Mouse (Mus musculus): Measurements from ENCODE around the gene Ints6. TPM values are rescaled to one million over a fixed set of nuclear protein-coding genes. Genes with fewer than 3 reads are reported as not detected.

Ints6 gene
- polyA plus RNA-seq, 1 experiment = 20.1 TPM

- H3K4me1 ChIP-seq (ENCODE audit: control insufficient read depth, insufficient read depth, low read length) = peaks cover 15% of the 10 kb centered on the region
- TF ChIP-seq CTCF (IDR thresholded peaks at IDR 0.05; ENCODE audit: low read depth, low read length) = no peak
- no peak for TF ChIP-seq POLR2A (IDR thresholded peaks at IDR 0.05; ENCODE audit: borderline replicate concordance, low read depth, low read length)
- no peak overlapping the region for H3K4me3 ChIP-seq (ENCODE audit: insufficient read depth, low read length)
- H3K27ac ChIP-seq (ENCODE audit: insufficient read depth, low read depth, low read length) = no peak overlapping the region
Measured at GRCm38 (mm10) chr14:62780520-62781316, 19.7 kb upstream of the Ints6 start.

- no peak overlapping the region for H3K4me3 ChIP-seq (ENCODE audit: insufficient read depth, low read length)
- peak overlapping the region; percentile 28 for H3K27ac ChIP-seq (ENCODE audit: insufficient read depth, low read depth, low read length)
- peaks cover 28% of the 10 kb centered on the region for H3K4me1 ChIP-seq (ENCODE audit: control insufficient read depth, insufficient read depth, low read length)
- no peak for TF ChIP-seq CTCF (IDR thresholded peaks at IDR 0.05; ENCODE audit: low read depth, low read length)
- TF ChIP-seq POLR2A (IDR thresholded peaks at IDR 0.05; ENCODE audit: borderline replicate concordance, low read depth, low read length) = no peak
Measured at GRCm38 (mm10) chr14:62778095-62778494, 17.1 kb upstream of the Ints6 start.

GRCm38 (mm10) chr14:62775034-62775433 is 14.1 kb upstream of the Ints6 start:
- no peak overlapping the region for H3K27ac ChIP-seq (ENCODE audit: insufficient read depth, low read depth, low read length)
- TF ChIP-seq POLR2A (IDR thresholded peaks at IDR 0.05; ENCODE audit: borderline replicate concordance, low read depth, low read length) (no peak), CTCF (IDR thresholded peaks at IDR 0.05; ENCODE audit: low read depth, low read length) (no peak)
- no peak overlapping the region for H3K4me3 ChIP-seq (ENCODE audit: insufficient read depth, low read length)
- H3K4me1 ChIP-seq (ENCODE audit: control insufficient read depth, insufficient read depth, low read length) = peaks cover 28% of the 10 kb centered on the region

- TF ChIP-seq CTCF (IDR thresholded peaks at IDR 0.05; ENCODE audit: low read depth, low read length) = no peak
- TF ChIP-seq POLR2A (IDR thresholded peaks at IDR 0.05; ENCODE audit: borderline replicate concordance, low read depth, low read length) = no peak
- peaks cover 28% of the 10 kb centered on the region for H3K4me1 ChIP-seq (ENCODE audit: control insufficient read depth, insufficient read depth, low read length)
- H3K27ac ChIP-seq (ENCODE audit: insufficient read depth, low read depth, low read length) = no peak overlapping the region
- no peak overlapping the region for H3K4me3 ChIP-seq (ENCODE audit: insufficient read depth, low read length)
Measured at GRCm38 (mm10) chr14:62774246-62774645, 13.3 kb upstream of the Ints6 start.

- H3K27ac ChIP-seq (ENCODE audit: insufficient read depth, low read depth, low read length) = no peak overlapping the region
- H3K4me3 ChIP-seq (ENCODE audit: insufficient read depth, low read length) = no peak overlapping the region
- peaks cover 23% of the 10 kb centered on the region for H3K4me1 ChIP-seq (ENCODE audit: control insufficient read depth, insufficient read depth, low read length)
- TF ChIP-seq CTCF (IDR thresholded peaks at IDR 0.05; ENCODE audit: low read depth, low read length) = no peak
- no peak for TF ChIP-seq POLR2A (IDR thresholded peaks at IDR 0.05; ENCODE audit: borderline replicate concordance, low read depth, low read length)
Measured at GRCm38 (mm10) chr14:62773766-62774165, 12.8 kb upstream of the Ints6 start.

- H3K27ac ChIP-seq (ENCODE audit: insufficient read depth, low read depth, low read length) = no peak overlapping the region
- TF ChIP-seq POLR2A (IDR thresholded peaks at IDR 0.05; ENCODE audit: borderline replicate concordance, low read depth, low read length) = no peak
- TF ChIP-seq CTCF (IDR thresholded peaks at IDR 0.05; ENCODE audit: low read depth, low read length) = no peak
- H3K4me1 ChIP-seq (ENCODE audit: control insufficient read depth, insufficient read depth, low read length) = peaks cover 11% of the 10 kb centered on the region
- no peak overlapping the region for H3K4me3 ChIP-seq (ENCODE audit: insufficient read depth, low read length)
Measured at GRCm38 (mm10) chr14:62765398-62765797, 4.4 kb upstream of the Ints6 start.

GRCm38 (mm10) chr14:62764371-62764770 is 3.4 kb upstream of the Ints6 start:
- Histone ChIP-seq H3K4me1 (ENCODE audit: control insufficient read depth, insufficient read depth, low read length) (peaks cover 11% of the 10 kb centered on the region), H3K27ac (ENCODE audit: insufficient read depth, low read depth, low read length) (no peak overlapping the region), H3K4me3 (ENCODE audit: insufficient read depth, low read length) (no peak overlapping the region)
- TF ChIP-seq CTCF (IDR thresholded peaks at IDR 0.05; ENCODE audit: low read depth, low read length) (no peak), POLR2A (IDR thresholded peaks at IDR 0.05; ENCODE audit: borderline replicate concordance, low read depth, low read length) (no peak)

- peak overlapping the region; percentile 61 for H3K4me3 ChIP-seq (ENCODE audit: insufficient read depth, low read length)
- TF ChIP-seq CTCF (IDR thresholded peaks at IDR 0.05; ENCODE audit: low read depth, low read length) (no peak), POLR2A (IDR thresholded peaks at IDR 0.05; ENCODE audit: borderline replicate concordance, low read depth, low read length) (no peak)
Measured at GRCm38 (mm10) chr14:62761943-62762342, 974 bp upstream of the Ints6 start.

GRCm38 (mm10) chr14:62760321-62761035 is 491 bp downstream of the Ints6 start:
- peak overlapping the region; percentile 100 for H3K4me3 ChIP-seq (ENCODE audit: insufficient read depth, low read length)
- H3K4me1 ChIP-seq (ENCODE audit: control insufficient read depth, insufficient read depth, low read length) = peaks cover 22% of the 10 kb centered on the region
- H3K27ac ChIP-seq (ENCODE audit: insufficient read depth, low read depth, low read length) = peak overlapping the region; percentile 93
- no peak for TF ChIP-seq CTCF (IDR thresholded peaks at IDR 0.05; ENCODE audit: low read depth, low read length)
- no peak for TF ChIP-seq POLR2A (IDR thresholded peaks at IDR 0.05; ENCODE audit: borderline replicate concordance, low read depth, low read length)

More at GRCm38 (mm10) chr14:62761943-62762342, 974 bp upstream of the Ints6 start:
- H3K4me1 ChIP-seq (ENCODE audit: control insufficient read depth, insufficient read depth, low read length) = peaks cover 20% of the 10 kb centered on the region
- peak overlapping the region; percentile 87 for H3K27ac ChIP-seq (ENCODE audit: insufficient read depth, low read depth, low read length)
